Mouse (Mus musculus): ENCODE results near the gene Elfn1. TPM values are rescaled to one million over a fixed set of nuclear protein-coding genes. Genes with fewer than 3 reads are reported as not detected.

Elfn1 gene
- polyA plus RNA-seq, 1 experiment: 14.6 TPM

DNA sequence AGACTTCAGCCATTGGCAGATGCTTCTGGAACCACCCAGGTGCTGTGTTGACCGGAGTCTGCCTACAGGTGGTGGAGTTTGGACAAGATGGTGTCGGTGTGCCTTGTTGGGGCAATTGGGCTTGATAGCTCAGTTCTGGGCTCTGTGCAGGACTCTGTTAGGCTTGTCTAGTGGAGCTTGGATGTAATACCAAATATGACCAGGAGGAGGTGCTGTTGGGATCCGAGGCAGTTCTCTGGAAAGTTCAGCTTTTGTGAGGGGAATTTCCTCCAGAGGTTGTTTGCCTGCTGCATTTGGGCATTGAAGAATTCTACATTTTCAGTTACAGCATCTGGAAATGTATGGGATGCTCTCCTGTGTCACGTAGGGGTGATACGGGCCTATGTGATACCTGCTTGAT lies 39.7 kb downstream of the Elfn1 start:
- DNase-seq (ENCODE audit: low read depth): no peak
- TF ChIP-seq POLR2A (IDR thresholded peaks at IDR 0.05; ENCODE audit: borderline replicate concordance, extremely low read depth, insufficient read depth, insufficient read length, poor library complexity, severe bottlenecking) (no peak), CTCF (IDR thresholded peaks at IDR 0.05; ENCODE audit: borderline replicate concordance, extremely low read depth, insufficient read depth, insufficient read length) (peak; percentile 57; the same call in 1 of the 2 replicates)

- DNase-seq (ENCODE audit: low read depth): peak; percentile 71
- TF ChIP-seq POLR2A (IDR thresholded peaks at IDR 0.05; ENCODE audit: borderline replicate concordance, extremely low read depth, insufficient read depth, insufficient read length, poor library complexity, severe bottlenecking): no peak
These were observed 40.8 kb downstream of the Elfn1 start for GRCm38 (mm10) chr5:139948552-139948951.

- TF ChIP-seq CTCF (IDR thresholded peaks at IDR 0.05; ENCODE audit: borderline replicate concordance, extremely low read depth, insufficient read depth, insufficient read length): no peak
- TF ChIP-seq POLR2A (IDR thresholded peaks at IDR 0.05; ENCODE audit: borderline replicate concordance, extremely low read depth, insufficient read depth, insufficient read length, poor library complexity, severe bottlenecking): no peak
- DNase-seq (ENCODE audit: low read depth): peak; percentile 45
These were observed 41.6 kb downstream of the Elfn1 start for GRCm38 (mm10) chr5:139949363-139949762.

GRCm38 (mm10) chr5:139949975-139950578 lies 42.3 kb downstream of the Elfn1 start:
- no peak for DNase-seq (ENCODE audit: low read depth)
- TF ChIP-seq POLR2A (IDR thresholded peaks at IDR 0.05; ENCODE audit: borderline replicate concordance, extremely low read depth, insufficient read depth, insufficient read length, poor library complexity, severe bottlenecking) (no peak), CTCF (IDR thresholded peaks at IDR 0.05; ENCODE audit: borderline replicate concordance, extremely low read depth, insufficient read depth, insufficient read length) (no peak)

DNA sequence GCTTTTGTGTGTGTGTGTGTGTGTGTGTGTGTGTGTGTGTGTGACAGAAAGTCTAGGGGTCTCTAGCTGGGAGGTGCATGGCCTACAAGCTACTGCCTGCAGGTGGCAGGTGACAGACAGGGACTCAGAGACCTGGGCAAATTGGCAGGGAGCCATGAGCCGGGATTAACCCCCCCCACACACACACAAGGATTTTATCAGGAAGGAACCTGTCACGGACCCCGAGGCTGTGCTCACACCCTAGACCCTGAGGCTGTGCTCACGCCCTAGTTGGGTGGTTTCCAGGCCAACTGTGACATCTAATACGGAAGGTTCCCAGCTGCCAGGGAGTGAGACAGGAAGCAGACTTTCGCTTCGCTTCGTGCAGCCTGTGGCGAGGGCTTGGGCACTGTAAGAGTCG lies 49.1 kb downstream of the Elfn1 start:
- DNase-seq (ENCODE audit: low read depth): peak; percentile 85
- TF ChIP-seq POLR2A (IDR thresholded peaks at IDR 0.05; ENCODE audit: borderline replicate concordance, extremely low read depth, insufficient read depth, insufficient read length, poor library complexity, severe bottlenecking) (no peak), CTCF (IDR thresholded peaks at IDR 0.05; ENCODE audit: borderline replicate concordance, extremely low read depth, insufficient read depth, insufficient read length) (no peak)

DNA sequence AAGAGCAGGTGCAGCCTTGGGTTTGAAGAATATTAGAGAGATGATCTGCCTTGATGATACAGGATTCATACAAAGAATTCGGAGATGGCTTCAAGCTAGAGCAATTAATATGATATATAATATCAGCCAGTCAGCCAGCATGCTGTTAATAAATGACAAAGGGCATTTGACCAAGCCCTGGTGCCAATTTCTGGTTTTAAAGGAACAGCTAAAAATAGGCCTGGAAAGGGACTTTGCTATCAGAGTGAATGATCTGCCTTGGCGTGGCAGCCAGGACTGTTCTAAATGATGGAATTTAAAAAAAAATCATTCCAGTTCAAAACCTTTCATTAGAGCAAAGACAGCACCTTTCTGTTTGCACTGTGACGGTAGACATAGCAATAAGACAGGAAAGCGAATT lies 52.0 kb downstream of the Elfn1 start:
- DNase-seq (ENCODE audit: low read depth): no peak
- TF ChIP-seq POLR2A (IDR thresholded peaks at IDR 0.05; ENCODE audit: borderline replicate concordance, extremely low read depth, insufficient read depth, insufficient read length, poor library complexity, severe bottlenecking): no peak
- TF ChIP-seq CTCF (IDR thresholded peaks at IDR 0.05; ENCODE audit: borderline replicate concordance, extremely low read depth, insufficient read depth, insufficient read length): no peak

- DNase-seq (ENCODE audit: low read depth): no peak
- TF ChIP-seq CTCF (IDR thresholded peaks at IDR 0.05; ENCODE audit: borderline replicate concordance, extremely low read depth, insufficient read depth, insufficient read length) (no peak), POLR2A (IDR thresholded peaks at IDR 0.05; ENCODE audit: borderline replicate concordance, extremely low read depth, insufficient read depth, insufficient read length, poor library complexity, severe bottlenecking) (no peak)
These were observed 56.6 kb downstream of the Elfn1 start for GRCm38 (mm10) chr5:139964391-139964790.

DNA sequence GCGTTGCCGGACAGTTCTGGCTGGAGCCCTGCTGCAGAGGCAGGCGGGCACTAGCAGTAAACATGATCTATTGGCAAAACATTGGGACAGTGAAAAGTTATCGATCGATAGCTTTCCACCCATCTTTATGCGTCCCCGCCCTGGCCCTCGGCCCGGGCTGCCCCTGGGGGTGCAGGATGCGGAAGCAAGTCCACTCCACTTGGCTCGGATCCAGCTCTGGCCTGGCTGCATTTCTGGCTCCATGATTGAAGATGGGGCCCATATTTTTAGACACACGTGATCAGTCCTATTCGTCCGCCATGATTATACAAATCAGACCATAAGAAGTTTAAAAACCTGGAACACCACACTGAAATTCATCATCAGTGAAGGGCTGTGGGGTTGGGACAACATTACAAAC lies 57.9 kb downstream of the Elfn1 start:
- DNase-seq (ENCODE audit: low read depth): no peak
- no peak for TF ChIP-seq POLR2A (IDR thresholded peaks at IDR 0.05; ENCODE audit: borderline replicate concordance, extremely low read depth, insufficient read depth, insufficient read length, poor library complexity, severe bottlenecking)
- no peak for TF ChIP-seq CTCF (IDR thresholded peaks at IDR 0.05; ENCODE audit: borderline replicate concordance, extremely low read depth, insufficient read depth, insufficient read length)

DNA sequence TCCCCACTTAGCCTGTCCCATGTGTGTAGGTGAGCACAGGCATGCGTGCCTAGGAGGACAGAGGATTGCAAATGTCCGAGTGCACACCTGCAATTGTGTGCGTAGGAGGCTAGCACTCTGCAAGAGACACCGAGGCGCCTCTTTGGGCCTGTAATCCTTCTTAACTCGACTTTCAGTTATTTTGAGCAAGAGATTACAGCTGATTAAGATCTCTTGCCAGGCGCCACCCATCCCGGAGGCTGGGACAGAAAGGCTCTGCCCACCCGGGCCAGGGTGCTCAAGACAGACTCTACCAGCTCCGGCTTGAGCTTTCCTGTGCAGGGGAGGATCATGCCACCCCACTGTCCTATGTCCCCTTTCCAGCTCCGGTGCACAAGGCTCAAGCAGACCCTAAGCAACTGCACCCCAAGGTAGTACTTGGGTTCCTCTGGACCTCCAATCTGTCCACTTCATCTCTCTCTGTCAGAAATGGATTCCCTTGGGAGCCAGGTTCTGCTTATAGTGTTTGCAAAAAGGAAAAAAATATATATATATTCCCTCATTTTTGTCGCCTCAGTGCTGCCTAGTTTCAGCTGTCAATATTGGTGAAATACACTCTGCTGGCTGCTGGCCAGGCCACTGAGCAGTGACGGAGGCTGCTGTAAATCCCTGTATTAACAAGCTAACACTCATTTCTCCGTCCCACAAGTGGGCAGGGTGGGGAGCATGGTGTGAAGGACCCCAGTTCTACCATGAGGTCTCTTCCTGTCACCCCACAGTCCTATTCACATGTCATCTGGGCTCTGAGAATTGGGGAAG lies 61.6 kb downstream of the Elfn1 start:
- TF ChIP-seq CTCF (IDR thresholded peaks at IDR 0.05; ENCODE audit: borderline replicate concordance, extremely low read depth, insufficient read depth, insufficient read length) (no peak), POLR2A (IDR thresholded peaks at IDR 0.05; ENCODE audit: borderline replicate concordance, extremely low read depth, insufficient read depth, insufficient read length, poor library complexity, severe bottlenecking) (no peak)

GRCm38 (mm10) chr5:139970186-139970631 lies 62.5 kb downstream of the Elfn1 start:
- peak; percentile 62 for DNase-seq (ENCODE audit: low read depth)
- no peak for TF ChIP-seq POLR2A (IDR thresholded peaks at IDR 0.05; ENCODE audit: borderline replicate concordance, extremely low read depth, insufficient read depth, insufficient read length, poor library complexity, severe bottlenecking)
- TF ChIP-seq CTCF (IDR thresholded peaks at IDR 0.05; ENCODE audit: borderline replicate concordance, extremely low read depth, insufficient read depth, insufficient read length): peak; percentile 45; the same call in 1 of the 2 replicates

More for the DNA sequence above, 61.6 kb downstream of the Elfn1 start:
- DNase-seq (ENCODE audit: low read depth): peak; percentile 42

DNA sequence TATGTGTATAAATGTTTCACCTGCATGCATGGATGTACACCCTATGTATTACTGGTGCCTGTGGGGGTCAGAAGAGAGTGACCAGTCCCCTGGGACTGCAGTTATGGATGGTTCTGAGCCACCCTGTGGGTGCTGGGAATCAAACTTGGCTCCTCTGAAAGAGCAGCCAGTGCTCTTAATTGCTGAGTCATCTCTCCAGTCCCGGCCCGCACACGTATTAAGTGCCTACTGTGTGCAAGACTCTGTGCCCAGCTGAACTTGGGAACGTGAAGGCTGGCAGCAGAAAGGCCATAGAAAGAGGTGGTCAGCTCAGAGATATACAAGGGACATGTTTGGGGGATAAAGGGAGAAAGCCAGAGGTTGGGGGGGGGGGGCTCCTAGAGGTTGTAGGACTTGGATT lies 68.8 kb downstream of the Elfn1 start:
- TF ChIP-seq POLR2A (IDR thresholded peaks at IDR 0.05; ENCODE audit: borderline replicate concordance, extremely low read depth, insufficient read depth, insufficient read length, poor library complexity, severe bottlenecking) (no peak), CTCF (IDR thresholded peaks at IDR 0.05; ENCODE audit: borderline replicate concordance, extremely low read depth, insufficient read depth, insufficient read length) (no peak)
- DNase-seq (ENCODE audit: low read depth): no peak

DNA sequence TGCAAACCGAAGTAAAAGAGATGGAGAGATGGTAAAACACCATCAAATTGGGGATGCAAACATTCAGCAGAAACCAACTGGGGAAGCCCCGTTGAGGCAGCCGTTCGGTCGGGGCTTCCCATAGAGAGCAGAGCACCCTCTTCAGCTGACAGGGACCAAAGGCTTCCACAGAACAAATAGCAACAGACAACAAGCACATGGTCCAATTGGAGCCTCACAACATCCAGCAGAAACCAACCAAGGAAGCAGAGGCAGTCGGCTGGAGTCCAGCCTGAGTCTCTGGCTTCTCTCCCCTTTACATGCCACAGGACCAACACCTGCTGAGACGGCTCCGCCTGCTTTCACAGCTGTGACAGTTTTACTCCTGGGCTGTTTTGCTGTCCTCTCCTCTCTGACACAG lies 69.7 kb downstream of the Elfn1 start:
- no peak for DNase-seq (ENCODE audit: low read depth)
- TF ChIP-seq CTCF (IDR thresholded peaks at IDR 0.05; ENCODE audit: borderline replicate concordance, extremely low read depth, insufficient read depth, insufficient read length) (no peak), POLR2A (IDR thresholded peaks at IDR 0.05; ENCODE audit: borderline replicate concordance, extremely low read depth, insufficient read depth, insufficient read length, poor library complexity, severe bottlenecking) (no peak)
